Mouse (Mus musculus): ENCODE data around the gene E2f2. TPM values are rescaled to one million over a fixed set of nuclear protein-coding genes. Genes with fewer than 3 reads are reported as not detected.

E2f2 gene
- polyA plus RNA-seq, 1 experiment from 2014 or later, result 16.1 TPM

DNA sequence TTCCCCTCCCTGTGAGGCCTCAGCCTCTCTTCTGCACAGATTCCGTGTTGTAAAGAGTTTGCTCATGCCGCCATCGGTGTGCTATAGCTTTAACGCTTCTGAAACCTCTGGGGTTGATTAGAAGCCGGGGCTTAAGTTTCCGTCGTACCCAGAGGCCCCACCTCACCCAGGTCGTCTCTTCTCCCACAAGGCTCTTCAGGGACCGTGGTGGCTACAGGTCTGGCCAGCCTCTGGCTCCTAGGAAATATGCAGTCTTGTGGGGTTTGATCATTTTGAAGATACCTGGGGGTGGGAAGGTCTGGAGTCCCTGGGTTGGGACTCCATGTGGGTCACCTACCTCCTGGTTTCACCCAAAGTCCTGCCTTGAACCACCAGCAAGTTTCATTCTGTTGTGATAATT, 23.4 kb downstream of the E2f2 start:
- Histone ChIP-seq H3K27me3 (no peaks in the 10 kb centered on the region), H3K9me3 (no peaks in the 10 kb centered on the region), H3K4me1 (peaks cover 19% of the 10 kb centered on the region), H3K36me3 (peaks cover 9% of the 10 kb centered on the region; the same call in 1 of the 2 replicates), H3K4me2 (no peak overlapping the region), H3K9ac (no peak overlapping the region), H3K4me3 (no peak overlapping the region), H3K27ac (peak overlapping the region; percentile 65)
- no peak for ATAC-seq (ENCODE audit: borderline replicate concordance, extremely low read depth, low FRiP score, low TSS enrichment)
- 50% methylated on average over 9 of the region's 9 CpGs for WGBS

DNA sequence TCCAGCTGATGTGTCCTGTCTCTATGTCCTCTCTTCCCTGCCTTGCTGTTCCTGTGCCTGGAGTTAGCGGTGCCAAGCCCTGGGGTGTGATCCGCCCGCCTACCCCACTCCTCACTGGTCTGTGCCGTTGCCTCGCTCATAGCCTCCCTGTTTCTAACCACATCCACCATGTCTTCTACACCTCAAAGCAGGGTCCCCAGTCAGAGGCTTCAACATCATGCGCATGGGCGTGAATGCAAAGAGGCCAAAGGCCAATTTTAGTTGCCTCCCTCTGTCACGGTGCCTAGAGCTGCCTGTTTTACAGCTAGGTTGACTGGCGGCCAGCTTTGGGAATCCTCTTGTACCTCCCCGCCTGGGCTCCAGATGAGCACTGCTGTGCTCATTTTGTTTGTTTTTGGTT, 24.0 kb downstream of the E2f2 start:
- Histone ChIP-seq H3K4me1 (peaks cover 19% of the 10 kb centered on the region), H3K9ac (no peak overlapping the region), H3K27ac (no peak overlapping the region), H3K36me3 (peaks cover 9% of the 10 kb centered on the region; the same call in 1 of the 2 replicates), H3K4me3 (no peak overlapping the region), H3K27me3 (no peaks in the 10 kb centered on the region), H3K9me3 (no peaks in the 10 kb centered on the region), H3K4me2 (no peak overlapping the region)
- WGBS, result 77% methylated on average over 10 of the region's 10 CpGs
- no peak for ATAC-seq (ENCODE audit: borderline replicate concordance, extremely low read depth, low FRiP score, low TSS enrichment)

DNA sequence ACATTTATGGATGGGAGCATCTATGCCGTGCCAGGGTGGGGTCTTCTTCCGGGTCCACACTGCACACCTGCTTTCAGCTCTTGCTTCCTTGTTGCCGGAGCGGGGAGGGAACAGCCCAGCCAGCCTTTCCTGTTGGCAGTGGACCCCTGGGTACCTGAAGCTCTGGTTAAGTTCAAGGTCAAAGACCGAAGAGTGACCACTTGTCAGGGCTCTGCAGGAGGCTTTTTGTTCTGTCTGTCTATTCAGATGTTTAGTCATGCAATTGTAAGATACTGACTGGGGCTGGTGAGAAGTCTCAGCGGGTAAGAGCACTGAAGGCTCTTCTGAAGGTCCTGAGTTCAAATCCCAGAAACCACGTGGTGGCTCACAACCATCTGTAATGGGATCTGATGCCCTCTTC, 26.7 kb downstream of the E2f2 start:
- no peaks in the 10 kb centered on the region; the same call in 1 of the 2 replicates for H3K36me3 ChIP-seq
- H3K4me3 ChIP-seq, result no peak overlapping the region
- H3K27me3 ChIP-seq, result no peaks in the 10 kb centered on the region
- ATAC-seq (ENCODE audit: borderline replicate concordance, extremely low read depth, low FRiP score, low TSS enrichment), result no peak
- no peaks in the 10 kb centered on the region for H3K9me3 ChIP-seq
- H3K27ac ChIP-seq, result no peak overlapping the region
- peaks cover 20% of the 10 kb centered on the region for H3K4me1 ChIP-seq
- WGBS, result 73% methylated on average over 7 of the region's 7 CpGs
- no peak overlapping the region for H3K4me2 ChIP-seq
- no peak overlapping the region for H3K9ac ChIP-seq

DNA sequence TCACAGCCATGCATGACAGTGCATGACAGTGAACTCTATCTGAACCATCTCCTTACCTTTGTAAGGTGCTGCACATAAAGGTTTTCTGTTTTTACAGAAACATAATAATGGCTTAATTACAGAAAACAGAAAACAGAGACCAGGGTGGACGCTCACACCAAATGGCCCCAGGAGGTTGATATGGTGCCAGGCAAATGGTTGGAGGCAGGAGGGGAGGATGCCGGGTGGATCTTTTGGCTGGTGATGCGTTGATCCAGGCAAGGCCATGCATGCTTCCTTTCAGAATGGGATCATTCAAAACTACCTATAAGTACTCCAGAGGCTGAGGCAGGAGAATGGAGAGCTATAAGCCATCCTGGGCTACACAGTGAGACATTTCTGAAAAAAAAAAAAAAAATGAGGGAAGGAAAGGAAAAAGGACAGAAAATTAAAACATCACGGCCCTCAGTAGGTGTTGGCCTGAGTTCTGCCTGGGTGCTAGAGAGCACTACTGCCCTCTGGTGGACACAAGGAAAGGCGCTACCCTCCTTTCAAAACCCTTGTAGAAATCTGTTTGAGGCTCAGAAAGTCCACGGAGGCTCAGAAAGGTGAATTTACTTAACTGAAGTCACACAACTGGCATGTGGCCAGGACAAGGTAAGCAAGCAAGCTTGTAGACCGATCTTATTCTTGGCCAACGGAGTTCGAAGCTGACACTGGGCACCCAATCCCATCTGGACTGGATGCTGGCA, 27.5 kb downstream of the E2f2 start:
- no peak overlapping the region for H3K9ac ChIP-seq
- no peak for ATAC-seq (ENCODE audit: borderline replicate concordance, extremely low read depth, low FRiP score, low TSS enrichment)
- H3K4me2 ChIP-seq, result no peak overlapping the region
- H3K27me3 ChIP-seq, result no peaks in the 10 kb centered on the region
- no peaks in the 10 kb centered on the region for H3K9me3 ChIP-seq
- 25% methylated on average over 9 of the region's 9 CpGs for WGBS
- no peaks in the 10 kb centered on the region for H3K36me3 ChIP-seq
- H3K4me1 ChIP-seq, result peaks cover 17% of the 10 kb centered on the region
- no peak overlapping the region for H3K27ac ChIP-seq
- H3K4me3 ChIP-seq, result no peak overlapping the region

DNA sequence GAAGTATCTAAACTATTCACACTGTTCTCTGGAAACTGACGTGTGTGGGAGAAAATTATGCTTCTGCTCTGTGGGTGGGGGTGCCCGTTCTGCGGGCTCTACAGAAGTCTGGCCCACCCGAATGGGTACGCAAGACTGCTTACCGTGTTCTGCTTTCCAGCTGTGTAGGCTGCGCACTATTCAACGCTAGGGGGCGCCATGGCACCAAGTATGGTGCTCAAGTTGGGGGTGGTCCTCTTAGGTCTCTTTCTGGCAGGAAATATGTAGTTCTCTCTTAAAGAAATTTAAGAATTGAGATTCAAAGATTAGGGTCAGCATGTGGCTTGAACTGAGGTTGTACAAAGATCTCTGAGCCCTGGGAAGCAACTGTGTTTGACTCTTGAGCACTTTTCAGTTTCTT, 30.3 kb downstream of the E2f2 start:
- no peaks in the 10 kb centered on the region for H3K27me3 ChIP-seq
- WGBS, result 5% methylated on average over 9 of the region's 9 CpGs
- H3K36me3 ChIP-seq, result no peaks in the 10 kb centered on the region
- no peak overlapping the region for H3K9ac ChIP-seq
- ATAC-seq (ENCODE audit: borderline replicate concordance, extremely low read depth, low FRiP score, low TSS enrichment), result 0 out of 2 replicates have a peak, but pooled peaks have one; percentile 17
- peaks cover 16% of the 10 kb centered on the region for H3K4me1 ChIP-seq
- no peak overlapping the region for H3K4me3 ChIP-seq
- no peak overlapping the region for H3K27ac ChIP-seq
- no peak overlapping the region for H3K4me2 ChIP-seq
- no peaks in the 10 kb centered on the region for H3K9me3 ChIP-seq

DNA sequence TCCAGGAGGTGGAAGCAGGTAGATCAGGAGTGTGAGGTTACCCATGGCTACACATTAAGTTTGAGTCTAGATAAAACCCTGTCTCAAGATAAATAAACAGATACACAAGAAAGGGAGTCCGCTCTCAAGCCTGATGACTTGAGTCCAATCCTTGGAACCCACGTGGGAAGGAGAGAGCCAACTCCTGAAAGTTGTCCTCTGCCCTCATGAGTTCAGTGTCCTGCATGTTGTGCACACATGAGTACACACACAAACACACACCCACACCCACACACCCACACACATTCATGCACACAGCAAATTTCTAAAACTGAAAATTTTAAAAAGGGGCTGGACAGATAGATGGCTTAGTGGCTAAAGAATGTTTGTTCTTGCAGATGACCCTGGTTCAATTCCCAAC, 32.6 kb downstream of the E2f2 start:
- Histone ChIP-seq H3K27me3 (peaks cover 3% of the 10 kb centered on the region; the same call in 1 of the 2 replicates), H3K4me3 (no peak overlapping the region), H3K4me1 (peaks cover 22% of the 10 kb centered on the region), H3K4me2 (no peak overlapping the region), H3K9me3 (no peaks in the 10 kb centered on the region), H3K27ac (no peak overlapping the region), H3K9ac (no peak overlapping the region), H3K36me3 (no peaks in the 10 kb centered on the region)
- WGBS, result 60% methylated on average over 2 of the region's 2 CpGs
- no peak for ATAC-seq (ENCODE audit: borderline replicate concordance, extremely low read depth, low FRiP score, low TSS enrichment)

DNA sequence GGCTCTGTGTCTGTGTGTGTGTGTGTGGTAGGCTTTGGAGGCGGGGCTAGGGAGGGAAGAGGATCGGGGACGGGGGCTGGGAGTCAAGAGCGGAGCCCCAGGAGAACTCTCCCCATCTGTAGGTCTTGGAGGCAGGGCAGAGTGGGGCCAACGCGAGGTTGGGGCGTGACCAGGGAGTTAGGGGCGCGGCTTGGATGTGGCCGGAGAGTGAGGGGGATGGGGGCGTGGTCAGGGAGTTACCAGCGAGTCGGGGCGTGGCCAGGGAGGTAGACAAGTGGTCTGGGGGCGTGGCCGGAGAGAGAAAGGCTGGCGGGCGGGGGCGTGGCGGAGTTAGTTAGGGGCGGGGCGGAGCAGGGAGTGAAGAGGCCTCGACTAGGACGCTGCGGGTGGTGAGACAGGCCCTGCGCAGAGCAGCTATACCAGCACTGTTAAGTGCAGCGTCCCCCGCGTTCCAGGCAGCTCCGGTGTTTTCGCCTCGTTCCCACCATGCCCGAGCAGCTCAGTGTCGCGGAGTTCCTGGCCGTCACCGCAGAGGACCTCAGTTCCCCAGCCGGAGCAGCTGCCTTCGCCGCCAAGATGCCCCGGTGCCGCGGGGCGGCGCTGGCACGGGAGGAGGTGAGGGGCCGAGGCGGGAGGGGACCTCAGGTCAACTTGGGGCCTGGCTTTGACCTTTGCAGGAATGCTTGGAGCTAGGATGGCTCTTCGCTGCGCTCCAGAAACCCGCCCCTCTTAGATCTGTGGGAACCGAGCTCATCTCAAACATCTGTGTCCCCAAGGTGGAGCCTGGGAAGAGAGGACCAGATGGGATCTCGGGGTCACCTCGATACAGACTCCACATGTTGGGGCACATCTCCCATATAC, 34.1 kb downstream of the E2f2 start, which contains the start of gene Asap3:
Gene Asap3, plus strand, starts transcription at position 333 of the 861 bp plus-strand sequence.
- under 1% methylated on average over 54 of the region's 54 CpGs for WGBS
- Histone ChIP-seq H3K4me2 (peak within 1 kb of the TSS; percentile 99), H3K9me3 (no peaks in the 10 kb centered on the region), H3K27ac (peak within 1 kb of the TSS; percentile 73), H3K27me3 (peaks cover 3% of the 10 kb centered on the region; the same call in 1 of the 2 replicates), H3K4me1 (peaks cover 22% of the 10 kb centered on the region), H3K4me3 (peak within 1 kb of the TSS; percentile 68), H3K9ac (peak within 1 kb of the TSS; percentile 80), H3K36me3 (no peaks in the 10 kb centered on the region)
- peak; percentile 93 for ATAC-seq (ENCODE audit: borderline replicate concordance, extremely low read depth, low FRiP score, low TSS enrichment)

DNA sequence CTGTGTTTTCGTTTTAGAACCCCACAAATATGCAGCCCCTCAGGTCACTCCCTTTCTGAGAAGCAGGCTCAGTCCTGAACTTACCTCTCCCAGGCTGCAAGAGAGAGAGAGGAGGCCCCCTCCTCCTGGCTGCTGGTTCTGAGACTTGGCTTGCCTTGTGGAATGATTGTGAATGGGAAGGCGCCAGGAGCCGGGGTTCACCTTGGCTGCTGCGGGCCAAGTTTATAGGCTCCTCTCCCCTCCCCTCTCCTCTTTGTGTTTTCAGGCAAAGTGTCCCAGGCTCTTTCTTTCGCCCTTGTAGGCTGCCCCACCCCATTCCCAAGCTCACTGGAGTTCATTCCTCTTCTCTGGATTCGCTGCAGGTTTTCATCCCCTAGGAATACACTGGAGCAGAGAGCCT, 34.7 kb downstream of the E2f2 start:
- peak overlapping the region; percentile 99 for H3K4me2 ChIP-seq
- peak overlapping the region; percentile 73; the same call in 1 of the 2 replicates for H3K27ac ChIP-seq
- no peak for ATAC-seq (ENCODE audit: borderline replicate concordance, extremely low read depth, low FRiP score, low TSS enrichment)
- no peaks in the 10 kb centered on the region for H3K36me3 ChIP-seq
- 6% methylated on average over 6 of the region's 6 CpGs for WGBS
- H3K4me1 ChIP-seq, result peaks cover 22% of the 10 kb centered on the region
- peak overlapping the region; percentile 80 for H3K9ac ChIP-seq
- H3K4me3 ChIP-seq, result peak overlapping the region; percentile 68
- no peaks in the 10 kb centered on the region for H3K9me3 ChIP-seq
- H3K27me3 ChIP-seq, result peaks cover 3% of the 10 kb centered on the region; the same call in 1 of the 2 replicates

DNA sequence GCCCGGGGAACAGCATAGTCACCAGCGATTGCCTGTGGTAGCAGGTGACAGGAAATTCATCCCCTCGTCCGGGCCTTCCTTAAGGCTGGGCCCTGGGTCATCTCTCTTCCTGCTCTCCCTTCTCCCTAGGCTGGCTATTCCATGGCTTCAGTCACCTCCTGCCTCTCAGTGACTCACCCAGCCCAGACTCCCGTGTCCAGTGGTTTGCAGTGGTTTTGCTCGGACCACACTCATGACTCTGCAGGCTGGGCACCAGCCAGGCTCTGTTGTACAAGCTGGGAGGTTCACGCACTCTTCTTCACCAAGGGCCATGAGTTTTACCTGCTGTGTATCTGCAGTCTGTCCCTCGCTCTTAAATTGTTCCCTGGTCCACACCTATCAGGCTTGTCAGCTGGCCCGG, 38.7 kb downstream of the E2f2 start:
- Histone ChIP-seq H3K27me3 (peaks cover 3% of the 10 kb centered on the region; the same call in 1 of the 2 replicates), H3K9me3 (no peaks in the 10 kb centered on the region), H3K36me3 (no peaks in the 10 kb centered on the region), H3K4me3 (no peak overlapping the region), H3K9ac (no peak overlapping the region), H3K4me2 (no peak overlapping the region), H3K4me1 (peaks cover 26% of the 10 kb centered on the region), H3K27ac (no peak overlapping the region)
- 72% methylated on average over 9 of the region's 9 CpGs for WGBS
- no peak for ATAC-seq (ENCODE audit: borderline replicate concordance, extremely low read depth, low FRiP score, low TSS enrichment)

DNA sequence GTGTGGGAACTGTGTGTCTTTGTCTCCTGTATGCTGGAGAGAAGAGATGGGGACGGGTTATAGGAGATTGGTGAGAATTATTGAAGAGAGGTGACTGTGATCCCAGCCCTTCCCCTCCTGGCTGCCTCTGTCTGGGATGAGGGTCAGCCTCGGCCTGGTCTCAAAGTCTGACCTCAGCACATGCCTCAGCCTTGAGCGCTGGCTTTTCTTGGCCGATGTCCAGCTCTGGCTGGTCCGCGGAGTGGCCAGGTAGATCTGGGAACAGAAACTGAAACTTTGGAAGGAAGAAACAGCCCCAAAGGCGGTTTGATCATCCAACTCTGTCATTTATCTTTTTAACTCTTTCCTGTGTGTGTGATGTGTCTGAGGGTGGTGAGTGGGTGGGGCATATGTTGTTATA, 41.4 kb downstream of the E2f2 start:
- Histone ChIP-seq H3K4me3 (no peak overlapping the region), H3K27me3 (peaks cover 2% of the 10 kb centered on the region; the same call in 1 of the 2 replicates), H3K9me3 (no peaks in the 10 kb centered on the region), H3K4me1 (peaks cover 26% of the 10 kb centered on the region), H3K36me3 (no peaks in the 10 kb centered on the region), H3K27ac (no peak overlapping the region), H3K4me2 (no peak overlapping the region), H3K9ac (no peak overlapping the region)
- ATAC-seq (ENCODE audit: borderline replicate concordance, extremely low read depth, low FRiP score, low TSS enrichment), result no peak; the same call in 1 of the 2 replicates
- 42% methylated on average over 7 of the region's 7 CpGs for WGBS

DNA sequence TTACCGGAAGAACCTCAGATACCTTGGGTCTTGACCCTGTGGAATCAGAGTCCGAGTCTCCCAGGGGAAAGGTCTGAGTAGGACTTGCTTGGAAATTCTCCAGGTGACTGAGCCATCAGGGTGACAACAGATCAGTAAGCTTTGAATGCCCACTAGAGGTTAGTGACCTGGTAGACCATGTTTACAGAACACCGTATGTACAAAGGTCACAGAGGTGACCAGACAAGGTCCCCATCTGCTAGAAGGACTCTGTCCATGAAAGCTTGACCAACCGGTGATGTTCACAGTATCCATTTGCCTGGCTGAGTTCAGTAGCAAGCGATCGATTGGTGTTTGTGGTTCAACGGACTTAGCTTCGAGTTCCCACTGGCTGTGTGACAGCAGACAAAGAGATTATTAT, 42.6 kb downstream of the E2f2 start:
- Histone ChIP-seq H3K4me1 (peaks cover 33% of the 10 kb centered on the region), H3K27ac (no peak overlapping the region), H3K9ac (no peak overlapping the region), H3K9me3 (no peaks in the 10 kb centered on the region), H3K4me3 (no peak overlapping the region), H3K36me3 (no peaks in the 10 kb centered on the region), H3K4me2 (no peak overlapping the region), H3K27me3 (no peaks in the 10 kb centered on the region)
- no peak for ATAC-seq (ENCODE audit: borderline replicate concordance, extremely low read depth, low FRiP score, low TSS enrichment)
- 76% methylated on average over 8 of the region's 8 CpGs for WGBS

DNA sequence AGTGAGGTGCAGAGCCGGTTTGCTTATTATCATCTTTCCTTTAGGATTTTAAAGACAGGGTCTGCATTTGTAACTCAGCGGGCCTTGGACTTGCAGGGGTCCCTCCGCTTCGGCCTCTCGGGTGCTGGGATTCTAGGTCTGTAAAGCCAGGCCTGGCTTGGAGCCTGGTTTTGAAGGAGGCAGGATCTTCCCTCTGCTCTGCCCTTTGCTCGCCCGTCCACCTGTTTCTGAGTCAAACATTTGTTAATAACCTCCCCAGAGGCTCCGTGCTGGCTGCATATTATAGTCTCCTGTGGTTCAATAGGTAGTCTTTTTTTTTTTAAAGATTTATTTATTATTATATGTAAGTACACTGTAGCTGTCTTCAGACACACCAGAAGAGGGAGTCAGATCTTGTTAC, 43.4 kb downstream of the E2f2 start:
- Histone ChIP-seq H3K4me3 (no peak overlapping the region), H3K9me3 (no peaks in the 10 kb centered on the region), H3K4me2 (no peak overlapping the region), H3K27ac (no peak overlapping the region), H3K36me3 (no peaks in the 10 kb centered on the region), H3K27me3 (no peaks in the 10 kb centered on the region), H3K9ac (no peak overlapping the region), H3K4me1 (peaks cover 36% of the 10 kb centered on the region)
- WGBS, result 78% methylated on average over 8 of the region's 8 CpGs
- ATAC-seq (ENCODE audit: borderline replicate concordance, extremely low read depth, low FRiP score, low TSS enrichment), result no peak
